Mouse (Mus musculus) midbrain, postnatal 0 days (tissue): ENCODE data around the gene AC124502.3. TPM values are rescaled to one million over a fixed set of nuclear protein-coding genes. Genes with fewer than 3 reads are reported as not detected.
A peak's percentile ranks its signal among the peaks of the same experiment; 100 is the strongest.

Experiments
- ATAC-seq: fragments of 200-750 bp; cut with Nextera tagmentation; 2 replicates; pipeline ENCODE4 v1.8.0; 2017; ENCODE audit warnings: moderate number of reproducible peaks, mild to moderate bottlenecking, moderate TSS enrichment, moderate library complexity; ENCODE audit not compliant: low FRiP score
- DNase-seq: peaks from one replicate; pipeline ENCODE4 v3.0.0-alpha.2; 2015; ENCODE audit warnings: low spot score
- H3K27ac ChIP-seq: fragments of 300-500 bp; sonication (generic); 2 replicates; pipeline ENCODE4 v1.5.1; 2014; ENCODE audit warnings: low read depth, mild to moderate bottlenecking, low read length, mixed read lengths
- H3K27me3 ChIP-seq: fragments of 300-500 bp; sonication (generic); 2 replicates; pipeline ENCODE4 v1.6.1; 2014; ENCODE audit warnings: low read length, control low read depth, mixed read lengths; ENCODE audit not compliant: insufficient read depth
- H3K36me3 ChIP-seq: fragments of 300-500 bp; sonication (generic); 2 replicates; pipeline ENCODE4 v1.6.1; 2014; ENCODE audit warnings: low read length, control low read depth, mixed read lengths; ENCODE audit not compliant: insufficient read depth
- H3K4me1 ChIP-seq: fragments of 300-500 bp; sonication (generic); 2 replicates; pipeline ENCODE4 v1.6.1; 2014; ENCODE audit warnings: mild to moderate bottlenecking, control low read depth, antibody characterized with exemption, low read length, mixed read lengths; ENCODE audit not compliant: insufficient read depth
- H3K4me2 ChIP-seq: fragments of 300-500 bp; sonication (generic); 2 replicates; pipeline ENCODE4 v1.6.1; 2014; ENCODE audit warnings: low read depth, mild to moderate bottlenecking, low read length, mixed read lengths; ENCODE audit not compliant: poor library complexity, severe bottlenecking
- H3K4me3 ChIP-seq: fragments of 300-500 bp; sonication (generic); 2 replicates; pipeline ENCODE4 v1.5.1; 2014; ENCODE audit warnings: low read depth, mild to moderate bottlenecking, low read length, moderate library complexity
- H3K9ac ChIP-seq: fragments of 300-500 bp; sonication (generic); replicated peaks from 2 replicates; pipeline ENCODE4 v1.6.1; 2014; ENCODE audit warnings: mild to moderate bottlenecking, low read length, moderate library complexity, mixed read lengths; ENCODE audit not compliant: poor library complexity, severe bottlenecking
- H3K9me3 ChIP-seq: fragments of 300-500 bp; sonication (generic); 2 replicates; pipeline ENCODE4 v1.6.1; 2016; ENCODE audit warnings: low read length, control low read depth
- CTCF ChIP-seq: IDR thresholded peaks from 2 replicates; pipeline ENCODE4 v1.5.1; 2016; ENCODE audit warnings: antibody characterized with exemption, mild to moderate bottlenecking
- WGBS: fragments of 180-500 bp; shearing (Covaris S2); extraction: QIAGEN DNeasy Blood & Tissue Kit; methylation state at CpG from one replicate; pipeline ENCODE4 v1.1.7; 2014; 5-methylcytosine and 5-hydroxymethylcytosine counted together
- polyA plus RNA-seq: library from polyadenylated mRNA; unstranded; fragments of >200 nt; fragmentation: Nextera tagmentation; extraction: Ambion mirVana; gene quantifications from 2 replicates; pipeline ENCODE4 v1.2.1, GENCODE M21; 2015
- total RNA-seq: library from RNA; depleted of rRNA; stranded (reverse); fragments of >200 nt; gene quantifications from 2 replicates; pipeline ENCODE4 v1.2.3, GENCODE M21; 2014

Gene AC124502.3
- total and polyA plus RNA-seq, 2 experiments from 2014 or later = 3.7 to 12.5 TPM

DNA sequence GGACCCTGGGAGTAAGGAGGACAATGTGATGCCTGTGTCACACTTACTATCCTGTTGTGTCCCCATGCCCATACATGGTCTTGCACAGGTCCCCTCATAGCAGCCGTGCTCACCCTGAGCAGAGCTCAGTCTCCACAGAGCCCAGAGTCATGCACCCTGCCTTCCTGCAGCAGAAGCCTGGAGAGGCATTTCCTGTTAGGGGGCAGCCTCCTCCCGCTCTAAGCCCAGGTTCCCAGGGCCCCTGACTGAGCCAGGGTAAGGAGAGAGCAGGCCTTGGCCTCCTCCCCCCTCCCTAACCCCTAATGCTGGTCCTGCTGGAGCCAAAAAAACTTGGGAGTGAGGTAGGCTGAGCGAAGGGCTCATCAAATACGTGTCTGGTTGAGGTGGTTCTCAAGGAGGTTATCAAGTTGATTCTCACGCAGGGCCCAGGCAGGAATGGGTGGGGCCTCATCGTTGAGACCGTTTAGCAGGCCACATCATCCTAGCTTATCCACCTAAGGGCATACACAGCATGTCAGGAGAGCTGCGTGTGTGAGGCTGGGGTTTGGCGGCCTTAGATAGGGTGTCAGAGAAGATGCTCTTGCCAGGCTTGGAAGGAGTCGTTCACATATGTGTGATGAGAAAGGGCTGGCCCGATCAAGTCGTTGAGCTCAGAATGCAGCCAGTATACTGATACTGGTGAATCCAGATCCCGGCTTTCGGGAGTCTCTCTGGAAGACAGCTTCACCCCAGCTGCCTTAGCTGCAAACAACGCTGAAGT, 28.5 kb downstream of the AC124502.3 start:
- Histone ChIP-seq H3K27ac (no peak overlapping the region), H3K9ac (no peak overlapping the region), H3K27me3 (peaks cover 25% of the 10 kb centered on the region), H3K9me3 (no peaks in the 10 kb centered on the region), H3K36me3 (no peaks in the 10 kb centered on the region), H3K4me2 (peak overlapping the region; percentile 74), H3K4me3 (peak overlapping the region; percentile 38; the same call in 1 of the 2 replicates), H3K4me1 (peaks cover 11% of the 10 kb centered on the region)
- 14% methylated on average over 15 of the region's 15 CpGs for WGBS
- ATAC-seq (no peak), DNase-seq (no peak)
- TF ChIP-seq CTCF = no peak

- peak within 1 kb of the TSS; percentile 38 for H3K4me3 ChIP-seq
- H3K27me3 ChIP-seq = peaks cover 25% of the 10 kb centered on the region
- H3K27ac ChIP-seq = no peak within 1 kb of the TSS
- peak within 1 kb of the TSS; percentile 74 for H3K4me2 ChIP-seq
- no peaks in the 10 kb centered on the region for H3K9me3 ChIP-seq
- peak; percentile 60 for DNase-seq
- WGBS = under 1% methylated on average over 51 of the region's 56 CpGs
- peak within 1 kb of the TSS; percentile 54 for H3K9ac ChIP-seq
- H3K4me1 ChIP-seq = peaks cover 11% of the 10 kb centered on the region
- no peak for TF ChIP-seq CTCF
- ATAC-seq = no peak
- H3K36me3 ChIP-seq = no peaks in the 10 kb centered on the region
Observed at GRCm38 (mm10) chr19:5067867-5068569, 29.3 kb downstream of the AC124502.3 start, which contains the start of gene Cd248. Gene Cd248 (plus strand): TSS chr19:5068078.

DNA sequence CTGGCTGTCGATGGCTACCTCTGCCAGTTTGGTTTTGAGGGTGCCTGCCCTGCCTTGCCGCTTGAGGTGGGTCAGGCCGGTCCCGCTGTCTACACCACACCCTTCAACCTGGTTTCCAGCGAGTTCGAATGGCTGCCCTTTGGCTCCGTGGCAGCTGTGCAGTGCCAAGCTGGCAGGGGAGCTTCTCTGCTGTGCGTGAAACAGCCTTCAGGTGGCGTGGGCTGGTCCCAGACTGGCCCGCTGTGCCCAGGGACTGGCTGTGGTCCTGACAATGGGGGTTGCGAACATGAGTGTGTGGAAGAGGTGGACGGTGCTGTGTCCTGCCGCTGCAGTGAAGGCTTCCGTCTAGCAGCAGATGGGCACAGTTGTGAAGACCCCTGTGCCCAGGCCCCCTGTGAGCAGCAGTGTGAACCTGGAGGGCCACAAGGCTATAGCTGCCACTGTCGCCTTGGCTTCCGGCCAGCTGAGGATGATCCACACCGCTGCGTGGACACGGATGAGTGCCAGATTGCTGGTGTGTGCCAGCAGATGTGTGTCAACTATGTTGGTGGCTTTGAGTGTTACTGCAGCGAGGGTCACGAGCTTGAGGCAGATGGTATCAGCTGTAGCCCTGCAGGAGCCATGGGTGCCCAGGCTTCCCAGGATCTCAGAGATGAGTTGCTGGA, 30.0 kb downstream of the AC124502.3 start:
- no peak for DNase-seq

GRCm38 (mm10) chr19:5069486-5069885, 30.8 kb downstream of the AC124502.3 start:
- no peak overlapping the region for H3K9ac ChIP-seq
- peak overlapping the region; percentile 1 for H3K4me2 ChIP-seq
- H3K4me3 ChIP-seq = no peak overlapping the region
- WGBS = 91% methylated on average over 5 of the region's 5 CpGs
- no peaks in the 10 kb centered on the region for H3K36me3 ChIP-seq
- DNase-seq = no peak
- no peak for TF ChIP-seq CTCF
- H3K9me3 ChIP-seq = no peaks in the 10 kb centered on the region
- no peak overlapping the region for H3K27ac ChIP-seq
- no peak for ATAC-seq
- H3K4me1 ChIP-seq = peaks cover 11% of the 10 kb centered on the region
- peaks cover 29% of the 10 kb centered on the region for H3K27me3 ChIP-seq

More for the DNA sequence above, 30.0 kb downstream of the AC124502.3 start:
- peak overlapping the region; percentile 74 for H3K4me2 ChIP-seq
- WGBS = 32% methylated on average over 21 of the region's 21 CpGs
- H3K27ac ChIP-seq = no peak overlapping the region
- peaks cover 25% of the 10 kb centered on the region for H3K27me3 ChIP-seq
- no peak for TF ChIP-seq CTCF
- peak overlapping the region; percentile 38 for H3K4me3 ChIP-seq
- H3K9ac ChIP-seq = peak overlapping the region; percentile 54; the same call in 1 of the 2 replicates
- H3K9me3 ChIP-seq = no peaks in the 10 kb centered on the region
- no peaks in the 10 kb centered on the region for H3K36me3 ChIP-seq
- H3K4me1 ChIP-seq = peaks cover 11% of the 10 kb centered on the region
- peak; percentile 9; the same call in 1 of the 2 replicates for ATAC-seq

- 87% methylated on average over 7 of the region's 7 CpGs for WGBS
- H3K4me2 ChIP-seq = peak overlapping the region; percentile 1; the same call in 1 of the 2 replicates
- H3K9ac ChIP-seq = no peak overlapping the region
Observed at GRCm38 (mm10) chr19:5069978-5070377, 31.3 kb downstream of the AC124502.3 start.

More at GRCm38 (mm10) chr19:5069978-5070377, 31.3 kb downstream of the AC124502.3 start:
- Histone ChIP-seq H3K4me3 (no peak overlapping the region), H3K27me3 (peaks cover 29% of the 10 kb centered on the region), H3K9me3 (no peaks in the 10 kb centered on the region), H3K36me3 (no peaks in the 10 kb centered on the region), H3K4me1 (peaks cover 11% of the 10 kb centered on the region), H3K27ac (no peak overlapping the region)
- no peak for DNase-seq
- no peak for ATAC-seq
- no peak for TF ChIP-seq CTCF
